Mouse (Mus musculus) thymus, adult 2 months (tissue): ENCODE measurements around the gene Csf3r. TPM values are rescaled to one million over a fixed set of nuclear protein-coding genes. Genes with fewer than 3 reads are reported as not detected.
"Not testable (repeated sequence)": the region's sequence is repeated elsewhere in the genome, so short reads cannot be mapped to it uniquely, and the experiment has no call there.

ENCODE experiments used
- DNase-seq: peaks from one replicate; pipeline ENCODE4 v3.0.0; 2021
- H3K27ac ChIP-seq: fragments of 200-500 bp; 2 replicates; pipeline ENCODE4 v1.5.1; 2012; ENCODE audit warnings: low read length, control low read depth; ENCODE audit not compliant: control insufficient read depth, insufficient read depth
- H3K27me3 ChIP-seq: fragments of 200-500 bp; 2 replicates; pipeline ENCODE4 v1.6.1; 2012; ENCODE audit warnings: mild to moderate bottlenecking, low read length, moderate library complexity, mixed read lengths; ENCODE audit not compliant: control insufficient read depth, insufficient read depth
- H3K36me3 ChIP-seq: fragments of 200-500 bp; 2 replicates; pipeline ENCODE4 v1.6.1; 2012; ENCODE audit warnings: mild to moderate bottlenecking, low read length, moderate library complexity; ENCODE audit not compliant: control insufficient read depth, insufficient read depth
- H3K4me1 ChIP-seq: fragments of 200-500 bp; replicated peaks from 2 replicates; pipeline ENCODE4 v1.6.1; 2012; ENCODE audit warnings: low read length; ENCODE audit not compliant: control insufficient read depth, insufficient read depth
- H3K4me3 ChIP-seq: fragments of 200-500 bp; 2 replicates; pipeline ENCODE4 v1.5.1; 2012; ENCODE audit warnings: mild to moderate bottlenecking, low read length, control low read depth, moderate library complexity; ENCODE audit not compliant: control insufficient read depth, insufficient read depth
- CTCF ChIP-seq: fragments of 200-500 bp; IDR thresholded peaks from 2 replicates; pipeline ENCODE4 v1.5.1; 2012; ENCODE audit warnings: mild to moderate bottlenecking, control low read depth, low read length, moderate library complexity, borderline replicate concordance; ENCODE audit not compliant: control insufficient read depth, poor library complexity, insufficient read depth; ENCODE audit errors: extremely low read depth
- POLR2A ChIP-seq: fragments of 200-500 bp; IDR thresholded peaks from 2 replicates; pipeline ENCODE4 v1.6.1; 2012; ENCODE audit warnings: mild to moderate bottlenecking, low read length, control low read depth, moderate library complexity; ENCODE audit not compliant: control insufficient read depth, poor library complexity, insufficient read depth; ENCODE audit errors: extremely low read depth
- WGBS: fragments of 180-500 bp; shearing (Covaris S2); methylation state at CpG from one replicate; pipeline ENCODE4 v1.1.7; 2018; 5-methylcytosine and 5-hydroxymethylcytosine counted together
- polyA plus RNA-seq: library from polyadenylated mRNA; depleted of rRNA; stranded (reverse); fragments of >200 nt; gene quantifications from 2 replicates; pipeline ENCODE4 v1.2.3, GENCODE M21; 2012; rRNA removed

The Csf3r gene
- polyA plus RNA-seq: 6.7 and 7.3 TPM in 2 replicates

DNA sequence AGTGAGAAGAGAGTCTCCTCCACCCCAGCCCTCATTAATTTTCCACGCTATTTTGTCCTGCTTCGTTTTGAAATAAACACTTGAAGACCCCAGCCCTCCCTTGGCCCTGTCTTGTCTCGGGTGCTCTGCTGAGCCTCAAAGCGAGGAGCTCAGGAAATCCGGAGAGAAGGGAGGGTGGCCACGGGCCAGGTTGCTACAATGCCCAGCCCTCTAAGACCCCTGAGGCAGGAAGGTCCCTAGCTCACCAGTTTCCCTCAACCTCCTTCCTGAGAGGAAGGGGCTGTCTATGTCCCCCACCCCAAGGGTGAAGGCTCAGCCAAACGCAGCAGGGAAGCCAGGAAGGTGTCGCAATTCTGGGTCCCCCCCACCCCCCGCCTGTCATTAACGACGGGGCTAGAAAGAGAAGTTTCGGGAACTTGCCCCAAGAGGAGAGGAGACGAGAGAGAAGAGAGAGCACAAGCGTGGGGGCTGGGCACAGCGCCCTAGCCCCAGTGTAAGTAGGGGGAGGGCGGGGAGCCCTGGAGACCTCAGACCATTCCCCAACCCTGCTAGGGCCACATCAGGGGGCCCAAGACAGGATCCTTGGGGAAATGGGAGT is at the start of gene Csf3r:
TSS of gene Csf3r (plus strand) at position 248 of the 598 bp plus-strand sequence.
- Histone ChIP-seq H3K27ac (no peak within 1 kb of the TSS), H3K36me3 (no peaks in the 10 kb centered on the region), H3K27me3 (no peaks in the 10 kb centered on the region), H3K4me1 (no peaks in the 10 kb centered on the region), H3K4me3 (no peak within 1 kb of the TSS)
- no peak for TF ChIP-seq POLR2A
- TF ChIP-seq CTCF: no peak
- no peak for DNase-seq
- 15% methylated on average over 16 of the region's 16 CpGs for WGBS

DNA sequence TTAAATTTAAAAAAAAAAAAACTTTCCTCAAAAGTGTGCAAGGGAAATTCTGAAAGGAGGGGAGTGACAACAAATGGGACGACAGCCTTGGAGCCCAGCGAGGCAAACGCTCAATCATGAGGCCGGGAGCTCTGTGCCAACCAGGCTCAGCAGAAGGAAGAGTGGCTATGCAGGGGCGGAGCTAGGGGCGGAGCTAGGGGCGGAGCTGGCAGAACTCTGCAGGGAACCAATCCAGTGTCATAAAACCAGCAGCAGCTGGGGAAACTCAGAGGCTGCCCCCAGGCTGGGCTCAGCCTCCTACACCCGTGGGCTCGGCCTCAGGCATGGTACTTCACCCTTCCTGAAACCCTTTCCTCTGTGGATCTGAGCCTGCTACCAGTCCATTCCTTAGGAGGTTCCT is 46.6 kb upstream of the Csf3r start:
- 67% methylated on average over 9 of the region's 9 CpGs for WGBS
- Histone ChIP-seq H3K27ac (no peak overlapping the region), H3K4me3 (no peak overlapping the region), H3K4me1 (no peaks in the 10 kb centered on the region), H3K36me3 (no peaks in the 10 kb centered on the region), H3K27me3 (no peaks in the 10 kb centered on the region)
- TF ChIP-seq POLR2A: no peak
- no peak for TF ChIP-seq CTCF
- DNase-seq: no peak

DNA sequence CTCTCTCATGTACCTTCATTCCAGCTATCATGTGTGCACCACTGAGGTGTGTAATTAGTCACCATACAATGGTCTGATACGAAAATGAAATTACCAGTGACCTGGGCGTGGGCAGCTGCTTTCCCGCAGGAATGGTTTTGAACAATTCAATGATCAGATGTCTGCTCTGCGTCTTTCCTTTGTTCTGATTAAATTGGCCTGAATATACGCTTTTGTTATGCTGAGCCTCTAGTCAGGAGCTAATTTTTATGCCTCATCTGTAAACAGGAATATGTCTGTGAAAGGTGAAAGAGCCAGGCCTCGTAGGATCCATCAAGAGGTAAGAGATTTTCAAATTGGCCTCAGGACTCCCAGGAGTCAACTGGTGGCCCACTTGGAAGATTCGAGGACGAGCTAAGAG is 41.1 kb upstream of the Csf3r start:
- Histone ChIP-seq H3K4me1 (no peaks in the 10 kb centered on the region), H3K36me3 (no peaks in the 10 kb centered on the region), H3K27me3 (no peaks in the 10 kb centered on the region), H3K4me3 (no peak overlapping the region), H3K27ac (no peak overlapping the region)
- TF ChIP-seq POLR2A: no peak
- TF ChIP-seq CTCF: no peak
- DNase-seq: no peak
- WGBS: 91% methylated on average over 8 of the region's 8 CpGs

DNA sequence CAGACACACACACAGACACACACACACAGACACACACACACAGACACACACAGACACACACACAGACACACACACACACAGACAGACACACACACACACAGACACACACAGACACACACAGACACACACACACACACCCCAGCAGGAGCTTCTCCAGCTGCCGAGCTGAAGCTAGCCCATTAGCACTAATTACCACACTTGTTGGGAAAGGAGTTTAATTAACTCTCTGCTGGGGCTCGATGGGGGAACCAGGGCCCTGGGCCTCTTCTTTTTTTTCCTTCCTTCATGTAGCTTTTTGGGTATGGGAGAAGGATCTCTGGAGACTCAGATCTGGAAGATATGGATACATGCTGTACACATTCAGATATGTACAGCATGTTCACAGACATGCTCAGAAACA is 38.6 kb upstream of the Csf3r start:
- not testable (repeated sequence) for DNase-seq, H3K27ac ChIP-seq, H3K4me3 ChIP-seq, H3K4me1 ChIP-seq, H3K36me3 ChIP-seq, H3K27me3 ChIP-seq
- 56% methylated on average over 2 of the region's 2 CpGs for WGBS

DNA sequence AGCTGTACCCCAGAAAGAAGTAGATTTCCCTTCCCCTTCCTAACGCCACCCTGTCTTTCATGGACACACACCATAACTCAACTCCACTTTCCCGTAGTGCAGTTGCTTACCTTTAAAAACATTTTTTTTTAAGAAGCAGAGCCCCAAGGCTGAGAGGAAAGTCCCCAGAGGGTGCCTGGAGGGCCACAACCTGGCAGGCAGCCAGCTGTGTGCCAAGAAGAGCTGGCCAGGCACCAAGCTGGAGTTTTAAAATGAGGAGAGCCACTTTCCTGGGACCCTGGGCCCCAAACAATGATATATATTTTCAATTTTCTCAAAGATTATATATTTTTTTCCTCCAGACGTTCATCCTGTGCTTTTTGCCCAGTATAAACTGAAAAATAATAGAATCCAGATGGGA is 37.3 kb upstream of the Csf3r start:
- DNase-seq: no peak
- Histone ChIP-seq H3K4me1 (no peaks in the 10 kb centered on the region), H3K27me3 (no peaks in the 10 kb centered on the region), H3K4me3 (no peak overlapping the region), H3K27ac (no peak overlapping the region), H3K36me3 (no peaks in the 10 kb centered on the region)
- 73% methylated on average over 3 of the region's 3 CpGs for WGBS
- no peak for TF ChIP-seq POLR2A
- TF ChIP-seq CTCF: no peak

DNA sequence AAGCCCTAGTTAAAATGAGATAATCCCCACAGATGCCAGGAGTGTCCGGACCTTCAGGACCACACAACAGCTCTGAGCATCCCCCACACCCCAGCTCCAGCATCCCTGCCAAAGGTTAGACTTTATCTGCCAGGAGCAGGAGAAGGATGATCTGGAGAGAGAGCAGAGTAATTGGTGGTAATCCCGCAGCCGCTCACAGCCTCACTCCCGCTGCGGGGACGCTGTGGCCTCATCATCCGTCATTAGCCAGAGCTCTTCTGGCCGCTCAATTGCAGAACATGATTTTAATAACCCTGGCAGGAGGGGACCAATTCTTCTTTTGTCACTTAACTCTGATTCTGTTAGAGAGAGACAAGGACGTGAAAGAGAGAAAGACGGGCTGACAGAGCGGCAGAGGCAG is 35.3 kb upstream of the Csf3r start:
- Histone ChIP-seq H3K36me3 (no peaks in the 10 kb centered on the region), H3K27ac (no peak overlapping the region), H3K4me3 (no peak overlapping the region), H3K27me3 (no peaks in the 10 kb centered on the region), H3K4me1 (no peaks in the 10 kb centered on the region)
- 81% methylated on average over 11 of the region's 11 CpGs for WGBS
- no peak for DNase-seq
- TF ChIP-seq POLR2A: no peak

DNA sequence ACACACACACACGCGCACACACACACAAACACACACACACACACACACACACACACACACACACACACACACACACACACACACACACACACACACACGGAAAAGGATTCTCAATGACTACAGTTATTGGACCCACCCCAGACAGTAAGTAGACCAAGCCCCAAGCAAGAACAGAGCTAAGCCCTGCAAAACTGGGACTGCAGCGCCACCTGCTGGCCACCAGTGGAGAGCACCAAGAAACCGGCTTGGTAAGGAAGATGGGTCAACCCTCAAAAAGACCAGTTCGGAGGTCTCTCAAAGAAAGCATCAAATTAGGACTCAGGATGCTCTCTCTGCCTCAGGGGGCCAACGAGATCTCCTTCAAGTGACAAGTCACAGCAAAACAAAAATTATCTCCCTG is 34.2 kb upstream of the Csf3r start:
- H3K4me3 ChIP-seq: no peak overlapping the region
- no peak overlapping the region for H3K27ac ChIP-seq
- 27% methylated on average over 7 of the region's 7 CpGs for WGBS
- no peaks in the 10 kb centered on the region for H3K36me3 ChIP-seq
- TF ChIP-seq POLR2A (no peak), CTCF (peak; percentile 90; the same call in 1 of the 2 replicates)
- H3K27me3 ChIP-seq: no peaks in the 10 kb centered on the region
- DNase-seq: peak; percentile 45
- H3K4me1 ChIP-seq: no peaks in the 10 kb centered on the region
